Mouse (Mus musculus) spleen, embryonic (tissue): ENCODE measurements at regions not wholly inside any gene's neighbourhood (a gene's known extent, or its start where the extent isn't known, plus 50 kb on each side); places are given as distances from the start of the nearest gene placed in this dataset.

ENCODE experiments used
- CTCF ChIA-PET: fragments of 350-600 bp; sonication (Branson Sonifier 250); formaldehyde crosslinking; loops from one replicate; lab custom pipeline; 2022; lab: Charles Lee

- CTCF ChIA-PET = no interaction called here
Observed at GRCm38 (mm10) chr15:61096021-61096781, 173.4 kb upstream of the A1bg start.

DNA sequence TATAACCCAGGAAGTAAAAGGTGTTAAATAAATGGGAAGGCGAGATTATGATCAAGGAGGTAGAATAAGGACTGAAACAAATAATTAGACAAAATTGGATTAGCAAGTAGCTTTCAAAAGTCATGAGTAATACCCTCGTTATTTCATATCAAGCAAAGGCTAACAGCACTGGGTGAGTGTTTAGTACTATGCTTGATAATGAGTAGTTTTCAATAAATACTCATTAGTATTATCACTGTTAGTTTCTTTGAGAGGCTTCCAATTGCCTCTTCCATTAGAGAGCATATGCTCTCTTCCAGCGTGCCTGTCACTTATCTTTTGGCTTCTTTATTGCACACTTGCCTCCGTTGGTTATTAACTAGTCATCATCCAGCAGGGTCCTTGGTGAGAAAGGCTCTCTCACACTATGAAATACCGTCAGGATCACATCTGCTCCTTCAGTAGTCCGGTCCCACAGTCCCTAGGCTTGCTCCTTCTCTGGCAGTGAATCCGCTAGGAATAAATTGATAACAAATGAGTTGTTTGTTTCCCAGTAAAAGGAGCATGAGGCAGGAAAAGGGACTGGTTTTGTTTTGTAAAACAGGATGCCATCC, 132.3 kb upstream of the A1bg start:
- CTCF ChIA-PET = no interaction called here

DNA sequence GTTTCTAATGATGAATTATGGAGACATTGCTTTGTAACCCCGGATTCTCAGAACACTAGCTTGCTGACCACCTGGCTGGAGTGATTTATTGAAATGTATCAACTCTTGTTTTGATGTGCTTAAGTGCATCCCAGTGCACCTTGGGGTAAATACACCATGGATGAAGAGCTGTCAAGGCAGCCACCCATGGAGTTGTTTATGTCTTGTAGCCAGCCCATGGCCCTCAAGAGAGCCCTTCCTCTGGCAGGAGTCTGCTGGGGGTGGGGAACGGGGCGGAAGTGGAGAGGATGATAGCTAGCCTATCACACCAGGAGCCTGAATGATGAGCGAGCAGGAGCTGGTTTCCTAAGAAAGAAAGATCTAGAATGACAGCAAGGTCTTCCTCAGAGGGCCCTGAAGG, 128.6 kb upstream of the A1bg start:
- CTCF ChIA-PET = no interaction called here

GRCm38 (mm10) chr15:61009509-61009908, 86.7 kb upstream of the A1bg start:
- CTCF ChIA-PET = no interaction called here

GRCm38 (mm10) chr15:61007461-61008059, 84.7 kb upstream of the A1bg start:
- CTCF ChIA-PET = no interaction called here

DNA sequence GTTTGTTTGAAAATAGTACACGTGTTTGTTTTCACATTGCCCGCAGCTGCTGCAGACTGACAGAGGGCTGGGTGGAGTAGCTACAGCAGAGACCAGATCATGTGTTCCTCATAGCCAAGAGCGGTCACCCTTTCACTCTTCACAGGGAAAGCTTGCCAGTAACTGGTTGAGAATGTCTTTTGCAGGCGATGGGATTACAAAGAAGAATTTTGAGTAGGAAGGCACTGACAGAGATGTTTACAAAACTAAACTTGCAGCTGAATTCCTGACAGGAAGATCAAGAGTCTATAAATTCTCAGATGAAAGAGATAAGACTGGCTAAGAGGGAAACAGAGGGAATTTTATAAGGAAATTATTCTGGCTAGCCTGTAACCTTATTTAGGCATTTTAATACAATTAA, 83.8 kb upstream of the A1bg start:
- CTCF ChIA-PET = no interaction called here

- CTCF ChIA-PET = no interaction called here
Observed at GRCm38 (mm10) chr15:60993971-60994690, 71.3 kb upstream of the A1bg start.

DNA sequence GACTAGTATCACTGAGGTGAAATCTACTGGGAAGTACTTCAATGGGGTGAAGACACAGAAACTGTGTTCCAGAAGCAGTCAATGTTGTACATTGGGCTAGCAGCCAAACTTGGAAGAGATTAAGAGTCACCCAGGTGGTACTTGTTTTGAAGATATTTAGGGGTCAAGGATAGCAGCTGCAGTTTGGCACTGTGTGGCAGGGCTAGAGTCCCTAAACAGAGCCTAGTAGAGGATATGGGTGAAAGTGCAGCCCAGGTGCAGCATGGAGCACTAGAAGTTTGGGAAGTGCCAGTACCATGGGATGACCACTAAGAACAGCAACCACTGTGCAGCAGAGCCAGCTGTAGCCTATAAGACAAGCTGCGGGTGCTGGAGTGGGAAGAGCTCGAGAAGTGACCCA, 70.6 kb upstream of the A1bg start:
- CTCF ChIA-PET = no interaction called here

DNA sequence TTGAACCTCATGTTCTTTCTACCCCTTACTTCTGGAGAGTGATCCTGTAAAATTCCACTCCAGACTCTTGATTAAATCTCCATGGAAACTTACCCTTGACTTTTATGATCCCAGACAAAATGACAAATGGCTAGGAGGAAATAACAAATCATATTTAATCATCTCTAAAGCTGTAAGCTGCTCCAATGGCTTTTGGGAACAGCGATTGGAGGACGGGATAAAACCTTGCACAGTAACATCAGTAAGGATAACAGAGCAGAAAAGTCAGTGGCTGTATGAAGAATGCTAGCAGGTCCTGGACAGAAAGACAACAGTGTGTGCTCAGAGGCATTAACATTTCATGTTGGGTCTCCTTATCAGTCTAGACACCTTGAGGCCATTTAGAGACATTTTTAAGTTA, 59.8 kb upstream of the A1bg start:
- CTCF ChIA-PET = no interaction called here
